Mouse (Mus musculus): ENCODE measurements around the gene Prex1. TPM values are rescaled to one million over a fixed set of nuclear protein-coding genes. Genes with fewer than 3 reads are reported as not detected.

Prex1 gene
- polyA plus RNA-seq, 1 experiment from 2014 or later, result 32.7 TPM

Other genes with a start within 250 kb of the Prex1 start
- 6.7 and 10.9 TPM in 2 replicates for gene Trp53rkb, start 78.7 kb upstream of the Prex1 start, polyA plus RNA-seq (2015; fragmentation: Nextera tagmentation; extraction: Ambion mirVana)
- 2.0 and 2.5 TPM in 2 replicates for gene Arfgef2, start 91.8 kb upstream of the Prex1 start, polyA plus RNA-seq (2015; fragmentation: Nextera tagmentation; extraction: Ambion mirVana)
- 122 and 134 TPM in 2 replicates for gene Cse1l, start 192.2 kb upstream of the Prex1 start, polyA plus RNA-seq (2015; fragmentation: Nextera tagmentation; extraction: Ambion mirVana)

All from forebrain, embryonic 13.5 days (tissue).